Mouse (Mus musculus): ENCODE data around the gene Slc25a5.

DNA sequence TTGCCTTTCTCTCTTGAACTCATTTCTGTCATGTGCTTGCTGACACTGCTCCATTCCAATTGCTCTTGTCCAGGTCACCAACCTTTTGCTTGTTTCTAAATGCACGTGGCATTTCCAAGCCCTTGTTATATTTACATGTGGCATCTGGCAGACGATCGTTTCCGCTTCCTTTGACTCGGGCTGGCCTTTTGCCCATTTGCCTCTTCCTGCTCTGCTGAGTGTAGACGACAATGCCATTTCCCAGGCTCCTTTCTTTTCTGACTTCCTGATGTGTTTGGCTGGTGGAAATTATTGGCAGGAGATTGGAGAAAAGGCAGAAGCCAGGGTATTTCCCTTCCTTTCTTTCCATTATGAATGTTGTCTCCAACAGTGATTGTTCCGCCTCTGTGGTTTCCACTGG lies 43.9 kb downstream of the Slc25a5 start:
- TF ChIP-seq CTCF (IDR thresholded peaks at IDR 0.05; ENCODE audit: low read depth) (no peak), EP300 (IDR thresholded peaks at IDR 0.05; ENCODE audit: low read depth) (no peak)
